Mouse (Mus musculus) MEL (cell line): ENCODE data around the gene Tspan33. TPM values are rescaled to one million over a fixed set of nuclear protein-coding genes. Genes with fewer than 3 reads are reported as not detected.

Experiments used
- DNase-seq: peaks from one replicate; pipeline ENCODE4 v3.0.0; 2011; ENCODE audit warnings: low read depth, low spot score
- H3K27ac ChIP-seq: 2 replicates; pipeline ENCODE4 v1.5.1; 2012; ENCODE audit warnings: low read depth, mild to moderate bottlenecking, control low read depth, low read length, moderate library complexity; ENCODE audit not compliant: control insufficient read depth
- H3K27me3 ChIP-seq, 2 experiments: fragments of 150-350 bp in 1 of 2; sonication (generic) in 1 of 2; 2 replicates each; pipeline ENCODE4 v1.6.1; 2012; ENCODE audit warnings: low read length in 2 of 2, mild to moderate bottlenecking in 2 of 2, improper control_type of control experiment in 1 of 2, moderate library complexity in 1 of 2; ENCODE audit not compliant: insufficient read depth in 2 of 2, control insufficient read depth in 1 of 2
- H3K36me3 ChIP-seq, 2 experiments: 2 replicates each; pipeline ENCODE4 v1.6.1; 2012 to 2014; ENCODE audit warnings: low read length in 2 of 2, improper control_type of control experiment in 1 of 2, inconsistent platforms in 1 of 2, mild to moderate bottlenecking in 1 of 2; ENCODE audit not compliant: insufficient read depth in 2 of 2, control insufficient read depth in 1 of 2
- H3K4me1 ChIP-seq, 2 experiments: fragments of 150-350 bp in 1 of 2; sonication (generic) in 1 of 2; 2 replicates each; pipeline ENCODE4 v1.6.1; 2012; ENCODE audit warnings: low read length in 2 of 2, improper control_type of control experiment in 1 of 2, mild to moderate bottlenecking in 1 of 2; ENCODE audit not compliant: insufficient read depth in 2 of 2, control insufficient read depth in 1 of 2
- H3K4me3 ChIP-seq, 2 experiments: fragments of 150-350 bp in 1 of 2; sonication (generic) in 1 of 2; 2 replicates each; pipeline ENCODE4 v1.5.1; 2012; ENCODE audit warnings: low read depth in 2 of 2, low read length in 2 of 2, mild to moderate bottlenecking in 2 of 2, moderate library complexity in 2 of 2, control low read depth in 1 of 2, improper control_type of control experiment in 1 of 2; ENCODE audit not compliant: control insufficient read depth in 1 of 2, insufficient read depth in 1 of 2
- H3K79me2 ChIP-seq: 2 replicates; pipeline ENCODE4 v1.6.1; 2012; ENCODE audit warnings: mild to moderate bottlenecking, low read length, moderate library complexity; ENCODE audit not compliant: control insufficient read depth, poor library complexity, insufficient read depth
- H3K9ac ChIP-seq: 2 replicates; pipeline ENCODE4 v1.6.1; 2012; ENCODE audit warnings: low read depth, mild to moderate bottlenecking, control low read depth, low read length, moderate library complexity; ENCODE audit not compliant: control insufficient read depth, poor library complexity, severe bottlenecking
- H3K9me3 ChIP-seq: fragments of 150-350 bp; sonication (generic); replicated peaks from 2 replicates; pipeline ENCODE4 v1.6.1; 2012; ENCODE audit warnings: mild to moderate bottlenecking, low read length, improper control_type of control experiment, moderate library complexity; ENCODE audit not compliant: insufficient read depth
- CHD2 ChIP-seq: IDR thresholded peaks from 2 replicates; pipeline ENCODE4 v1.6.1; 2011; ENCODE audit warnings: low read length, improper control_type of control experiment
- CTCF ChIP-seq, 3 experiments: IDR thresholded peaks in 2 of 3; conservative IDR thresholded peaks in 1 of 3; 2 replicates each; pipeline ENCODE4 v1.5.1; 2011 to 2012; ENCODE audit warnings: low read length in 3 of 3, low read depth in 2 of 3, mild to moderate bottlenecking in 2 of 3, improper control_type of control experiment in 1 of 3, inconsistent platforms in 1 of 3, mixed read lengths in 1 of 3, moderate library complexity in 1 of 3; ENCODE audit not compliant: control insufficient read depth in 1 of 3, insufficient read depth in 1 of 3, poor library complexity in 1 of 3, severe bottlenecking in 1 of 3
- ELF1 ChIP-seq: IDR thresholded peaks from 2 replicates; pipeline ENCODE4 v1.6.1; 2014; ENCODE audit warnings: low read depth, mild to moderate bottlenecking, inconsistent platforms, low read length, improper control_type of control experiment, moderate library complexity
- EP300 ChIP-seq, 2 experiments: IDR thresholded peaks; 2 replicates each; pipeline ENCODE4 v1.6.1; 2011; ENCODE audit warnings: improper control_type of control experiment in 2 of 2, low read length in 2 of 2, low read depth in 1 of 2, mild to moderate bottlenecking in 1 of 2
- ETS1 ChIP-seq: IDR thresholded peaks from 2 replicates; pipeline ENCODE4 v1.6.1; 2012; ENCODE audit warnings: low read depth, mild to moderate bottlenecking, inconsistent platforms, low read length, improper control_type of control experiment, moderate library complexity
- GATA1 ChIP-seq: IDR thresholded peaks from 2 replicates; pipeline ENCODE4 v1.6.1; 2011; ENCODE audit warnings: low read depth, low read length, improper control_type of control experiment
- KAT2A ChIP-seq: conservative IDR thresholded peaks from 2 replicates; pipeline ENCODE4 v1.6.1; 2012; ENCODE audit warnings: low read depth, low read length, improper control_type of control experiment, inconsistent platforms
- MAFK ChIP-seq: IDR thresholded peaks from 2 replicates; pipeline ENCODE4 v1.6.1; 2011; ENCODE audit warnings: low read depth, mild to moderate bottlenecking, low read length, improper control_type of control experiment, borderline replicate concordance
- MAX ChIP-seq: IDR thresholded peaks from 2 replicates; pipeline ENCODE4 v1.6.1; 2011; ENCODE audit warnings: low read length, improper control_type of control experiment
- MAZ ChIP-seq: IDR thresholded peaks from 2 replicates; pipeline ENCODE4 v1.6.1; 2012; ENCODE audit warnings: low read depth, mild to moderate bottlenecking, inconsistent platforms, low read length, improper control_type of control experiment
- MYB ChIP-seq: IDR thresholded peaks from 2 replicates; pipeline ENCODE4 v1.6.1; 2011; ENCODE audit warnings: mild to moderate bottlenecking, low read depth, low read length, improper control_type of control experiment
- NRF1 ChIP-seq: IDR thresholded peaks from 2 replicates; pipeline ENCODE4 v1.6.1; 2014; ENCODE audit warnings: low read depth, mild to moderate bottlenecking, inconsistent platforms, low read length, improper control_type of control experiment, moderate library complexity; ENCODE audit not compliant: poor library complexity, insufficient read depth, severe bottlenecking
- POLR2A ChIP-seq, 2 experiments: IDR thresholded peaks; 2 replicates each; pipeline ENCODE4 v1.6.1; 2011 to 2012; ENCODE audit warnings: low read length in 2 of 2, mild to moderate bottlenecking in 2 of 2, control low read depth in 1 of 2, improper control_type of control experiment in 1 of 2, low read depth in 1 of 2, moderate library complexity in 1 of 2; ENCODE audit not compliant: control insufficient read depth in 1 of 2, insufficient read depth in 1 of 2, poor library complexity in 1 of 2
- POLR2AphosphoS2 ChIP-seq: IDR thresholded peaks from 2 replicates; pipeline ENCODE4 v1.6.1; 2011; ENCODE audit warnings: low read length, improper control_type of control experiment
- SMC3 ChIP-seq: IDR thresholded peaks from 2 replicates; pipeline ENCODE4 v1.6.1; 2011; ENCODE audit warnings: low read depth, low read length, improper control_type of control experiment
- TCF12 ChIP-seq: IDR thresholded peaks from 2 replicates; pipeline ENCODE4 v1.6.1; 2014; ENCODE audit warnings: low read depth, mild to moderate bottlenecking, inconsistent platforms, low read length, improper control_type of control experiment, moderate library complexity
- UBTF ChIP-seq: IDR thresholded peaks from 2 replicates; pipeline ENCODE4 v1.6.1; 2012; ENCODE audit warnings: low read depth, mild to moderate bottlenecking, inconsistent platforms, low read length, improper control_type of control experiment, moderate library complexity, borderline replicate concordance; ENCODE audit not compliant: insufficient read depth
- USF2 ChIP-seq, 2 experiments: IDR thresholded peaks; 2 replicates each; pipeline ENCODE4 v1.6.1; 2011 to 2012; ENCODE audit warnings: improper control_type of control experiment in 2 of 2, low read length in 2 of 2, borderline replicate concordance in 1 of 2, inconsistent platforms in 1 of 2, low read depth in 1 of 2, mild to moderate bottlenecking in 1 of 2; ENCODE audit not compliant: insufficient read depth in 1 of 2
- ZC3H11A ChIP-seq: IDR thresholded peaks from 2 replicates; pipeline ENCODE4 v1.6.1; 2012; ENCODE audit warnings: low read depth, mild to moderate bottlenecking, inconsistent platforms, low read length, improper control_type of control experiment
- ZKSCAN1 ChIP-seq: IDR thresholded peaks from 2 replicates; pipeline ENCODE4 v1.6.1; 2012; ENCODE audit warnings: low read depth, mild to moderate bottlenecking, inconsistent platforms, low read length, improper control_type of control experiment, moderate library complexity
- ZMIZ1 ChIP-seq: IDR thresholded peaks from 2 replicates; pipeline ENCODE4 v1.6.1; 2012; ENCODE audit warnings: low read depth, mild to moderate bottlenecking, inconsistent platforms, low read length, improper control_type of control experiment, moderate library complexity
- ZNF384 ChIP-seq: IDR thresholded peaks from 2 replicates; pipeline ENCODE4 v1.6.1; 2012; ENCODE audit warnings: low read depth, mild to moderate bottlenecking, inconsistent platforms, low read length, improper control_type of control experiment
- polyA plus RNA-seq, 2 experiments: library from polyadenylated mRNA; stranded (reverse) in 1 of 2; unstranded in 1 of 2; fragments of >175 nt in 1 of 2; fragments of >200 nt in 1 of 2; gene quantifications; 2 replicates each; pipeline versions ENCODE4 v1.2.1 to v1.2.4; 2012; ENCODE audit warnings: low replicate concordance in 2 of 2, low read depth in 1 of 2; ENCODE audit not compliant: insufficient read length in 2 of 2, insufficient read depth in 1 of 2, missing spikeins in 1 of 2
- total RNA-seq: library from RNA; depleted of rRNA; stranded (reverse); fragments of 300-350 nt; gene quantifications from 2 replicates; pipeline ENCODE4 v1.2.3, GENCODE M21; 2012

The Tspan33 gene
- total and polyA plus RNA-seq, 3 experiments: 41.7 to 64.5 TPM; not detected in 1

DNA sequence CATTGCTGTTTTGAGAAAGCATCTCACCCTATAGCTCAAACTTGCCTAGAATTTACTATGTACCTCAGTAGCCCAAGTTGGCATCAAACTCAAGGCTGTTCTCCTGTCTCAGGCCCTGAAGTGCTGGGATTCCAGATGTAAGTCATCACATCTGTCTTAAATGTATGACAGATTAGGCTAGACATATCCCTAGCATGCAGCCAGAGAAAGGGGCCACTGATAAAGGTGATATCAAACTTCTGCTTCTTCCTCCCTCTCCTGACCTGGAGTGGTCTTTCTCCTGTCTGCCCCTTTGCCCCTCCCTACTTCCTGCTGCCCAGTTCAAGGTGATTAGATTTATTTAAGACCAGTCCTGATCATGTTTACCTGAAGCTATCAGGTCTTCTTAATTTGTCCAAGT is 40.8 kb upstream of the Tspan33 start:
- TF ChIP-seq MAX (no peak), CHD2 (no peak), UBTF (no peak), POLR2A (IDR thresholded peaks at IDR 0.05; ENCODE audit: control insufficient read depth in 1 of 2, insufficient read depth in 1 of 2, low read depth in 1 of 2, low read length in 2 of 2, poor library complexity in 1 of 2) (no peak), KAT2A (no peak), TCF12 (0 out of 2 replicates have a peak, but pooled peaks have one; percentile 27), SMC3 (no peak), ETS1 (no peak), EP300 (IDR thresholded peaks at IDR 0.05; ENCODE audit: low read depth in 1 of 2, low read length in 2 of 2) (peak; percentile 44 to 62), MYB (no peak), MAZ (no peak), GATA1 (peak; percentile 67), ZNF384 (no peak), ZC3H11A (no peak), MAFK (no peak)
- TF ChIP-seq, all 39 proteins: peak for 3
- H3K9me3 ChIP-seq: no peaks in the 10 kb centered on the region
- no peaks in the 10 kb centered on the region for H3K79me2 ChIP-seq
- no peak overlapping the region for H3K27ac ChIP-seq
- no peaks in the 10 kb centered on the region; a peak in 1 of 4 replicates for H3K27me3 ChIP-seq
- peaks cover 0 to 5% of the 10 kb centered on the region in 2 experiments; a peak in 2 of 4 replicates for H3K36me3 ChIP-seq
- no peak overlapping the region for H3K4me3 ChIP-seq
- peak; percentile 19 for DNase-seq
- H3K4me1 ChIP-seq: peaks cover 6 to 15% of the 10 kb centered on the region in 2 experiments; a peak in 3 of 4 replicates
- no peak overlapping the region for H3K9ac ChIP-seq

DNA sequence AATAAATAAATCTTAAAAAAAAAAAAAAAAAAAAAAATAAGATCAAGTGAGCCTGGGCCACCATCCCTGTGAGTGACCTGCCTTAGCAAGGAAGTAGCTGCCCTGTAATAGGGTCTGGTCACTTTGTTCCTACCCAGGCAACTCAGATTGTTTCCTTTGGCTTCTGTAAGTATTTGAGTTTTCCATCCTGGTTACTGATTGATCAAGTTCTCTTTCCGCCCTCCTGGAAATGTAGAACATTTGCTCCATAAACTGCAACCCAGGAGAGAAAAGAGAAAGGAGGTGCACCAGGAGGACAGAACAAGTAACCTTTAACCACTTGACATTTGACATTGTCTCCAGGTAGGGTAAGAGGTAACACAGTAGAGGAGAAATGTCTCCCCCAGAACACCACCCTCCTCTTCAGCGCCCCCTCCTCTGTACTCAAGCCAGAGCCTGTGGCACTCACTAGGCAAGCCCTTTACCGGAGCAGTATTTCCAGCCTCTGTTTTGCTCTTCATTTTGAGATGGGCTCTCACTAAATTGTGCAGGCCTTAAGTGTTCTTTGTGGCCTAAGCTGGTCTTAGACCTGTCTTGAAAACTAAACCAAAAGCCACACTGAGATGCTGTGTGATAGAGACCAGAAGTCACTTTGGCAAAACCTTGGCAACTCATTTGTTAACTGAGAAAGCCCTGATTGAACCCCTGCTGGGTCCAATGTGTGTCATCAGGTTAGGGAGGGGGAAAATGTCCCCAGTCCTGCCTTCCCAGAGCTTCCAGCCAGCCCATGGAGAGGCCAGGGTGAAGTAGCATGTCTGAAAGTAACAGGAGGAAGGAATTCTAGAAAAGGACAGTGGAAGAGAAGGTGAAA is 35.2 kb upstream of the Tspan33 start:
- no peak overlapping the region for H3K4me3 ChIP-seq
- H3K79me2 ChIP-seq: no peaks in the 10 kb centered on the region
- no peak overlapping the region for H3K27ac ChIP-seq
- no peak for DNase-seq
- H3K36me3 ChIP-seq: peaks cover 0 to 3% of the 10 kb centered on the region in 2 experiments; a peak in 1 of 4 replicates
- H3K9ac ChIP-seq: no peak overlapping the region
- H3K9me3 ChIP-seq: no peaks in the 10 kb centered on the region
- H3K4me1 ChIP-seq: peaks cover 3 to 7% of the 10 kb centered on the region in 2 experiments; a peak in 3 of 4 replicates
- H3K27me3 ChIP-seq: peaks cover 1 to 3% of the 10 kb centered on the region in 2 experiments; a peak in 2 of 4 replicates
- no peak for TF ChIP-seq GATA1
- no peak for TF ChIP-seq ZMIZ1
- no peak for TF ChIP-seq NRF1
- no peak for TF ChIP-seq CTCF (IDR thresholded peaks at IDR 0.05 in 2 of 3, conservative IDR thresholded peaks at IDR 0.05 in 1 of 3; ENCODE audit: control insufficient read depth in 1 of 3, insufficient read depth in 1 of 3, low read depth in 2 of 3, low read length in 3 of 3, poor library complexity in 1 of 3, severe bottlenecking in 1 of 3)
- no peak for TF ChIP-seq MYB
- no peak for TF ChIP-seq EP300 (IDR thresholded peaks at IDR 0.05; ENCODE audit: low read depth in 1 of 2, low read length in 2 of 2)
- no peak for TF ChIP-seq USF2 (IDR thresholded peaks at IDR 0.05; ENCODE audit: borderline replicate concordance in 1 of 2, insufficient read depth in 1 of 2, low read depth in 1 of 2, low read length in 2 of 2)
- no peak for TF ChIP-seq POLR2AphosphoS2
- TF ChIP-seq ETS1: no peak
- no peak for TF ChIP-seq ELF1
- no peak for TF ChIP-seq UBTF
- TF ChIP-seq CHD2: no peak
- no peak for TF ChIP-seq ZKSCAN1
